Mouse (Mus musculus) spleen, postnatal 36 days (tissue): ENCODE measurements at regions not wholly inside any gene's neighbourhood (a gene's known extent, or its start where the extent isn't known, plus 50 kb on each side); places are given as distances from the start of the nearest gene placed in this dataset.

ENCODE experiments used
- DNase-seq, 2 experiments: peaks; one replicate each; pipeline ENCODE4 v3.0.0; 2022; ENCODE audit warnings: low spot score in 2 of 2, mixed read lengths in 1 of 2

DNA sequence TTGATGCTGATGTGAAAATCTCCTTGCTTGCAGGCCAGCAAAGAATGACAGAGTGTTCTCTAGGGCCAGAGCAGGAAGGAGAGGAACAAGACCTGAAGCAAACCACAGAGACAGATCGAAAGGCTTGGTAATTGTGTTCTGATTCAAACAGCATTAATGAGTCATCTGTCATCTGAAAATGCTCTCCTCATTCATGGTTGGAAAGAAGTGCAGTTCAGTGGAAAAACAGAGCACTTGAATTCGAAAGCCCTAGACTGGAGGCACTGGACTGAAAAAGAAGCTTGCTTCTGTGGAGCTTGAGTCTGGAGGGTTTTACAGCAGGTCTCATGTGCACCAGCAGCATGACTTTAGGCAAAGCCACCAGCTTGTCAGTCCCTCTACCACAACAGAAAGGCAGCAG, 374.3 kb upstream of the B430305J03Rik start:
- no peak for DNase-seq

DNA sequence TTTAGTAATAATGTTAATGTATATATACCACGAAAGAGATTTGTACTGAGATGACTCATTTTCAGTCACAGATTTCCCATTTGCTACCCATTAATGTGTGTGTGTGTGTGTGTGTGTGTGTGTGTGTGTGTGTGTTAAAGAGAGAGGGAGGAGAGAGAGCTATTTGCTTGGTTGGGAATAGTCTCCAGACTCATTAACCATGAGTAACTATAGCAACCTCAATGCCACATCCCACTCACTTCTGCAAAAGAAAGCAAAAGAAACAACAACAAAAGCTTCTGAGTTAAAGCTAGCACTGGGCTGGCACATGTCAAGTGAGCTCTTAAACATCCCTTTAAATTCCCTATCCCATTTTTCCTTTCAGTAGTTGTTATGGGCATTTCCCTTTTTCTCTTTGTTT, 372.8 kb upstream of the B430305J03Rik start:
- DNase-seq: no peak

GRCm38 (mm10) chr3:61716785-61717184, 351.0 kb upstream of the B430305J03Rik start:
- no peak for DNase-seq

DNA sequence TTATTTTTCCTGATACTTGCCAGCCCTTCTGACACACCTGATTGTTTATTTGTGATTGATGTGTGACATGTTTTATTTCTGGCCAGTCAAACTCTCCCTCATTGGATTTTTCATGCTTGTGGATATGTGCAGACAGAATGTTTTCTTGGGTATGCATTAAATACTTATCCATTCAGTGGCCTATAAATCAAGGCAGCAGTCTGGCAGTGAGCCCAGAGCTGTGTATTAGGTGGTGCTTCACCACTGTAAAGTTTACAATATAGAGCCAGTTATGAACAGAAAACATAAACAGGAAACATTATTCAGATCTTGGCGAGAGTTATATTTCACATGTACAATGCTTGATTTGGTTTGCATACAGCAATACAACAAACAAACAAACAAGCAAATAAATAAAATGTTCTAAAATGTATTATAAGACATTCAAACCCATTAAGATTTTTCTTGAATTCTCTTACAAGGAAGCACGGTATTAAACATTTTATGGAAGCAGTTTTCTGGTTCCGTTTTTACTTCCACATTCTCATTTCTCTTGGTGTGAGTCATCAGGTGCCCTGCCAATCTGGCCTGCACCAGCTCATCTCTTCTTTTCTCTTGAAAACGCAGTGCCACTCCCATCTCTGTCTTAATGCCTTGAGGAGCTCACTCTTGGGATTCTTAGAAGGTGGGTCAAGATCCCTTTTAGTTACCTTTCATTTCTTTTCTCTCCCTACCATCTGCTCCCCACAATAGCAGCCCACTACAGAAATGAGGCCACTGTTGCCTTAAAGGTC, 322.4 kb upstream of the B430305J03Rik start:
- no peak for DNase-seq

DNA sequence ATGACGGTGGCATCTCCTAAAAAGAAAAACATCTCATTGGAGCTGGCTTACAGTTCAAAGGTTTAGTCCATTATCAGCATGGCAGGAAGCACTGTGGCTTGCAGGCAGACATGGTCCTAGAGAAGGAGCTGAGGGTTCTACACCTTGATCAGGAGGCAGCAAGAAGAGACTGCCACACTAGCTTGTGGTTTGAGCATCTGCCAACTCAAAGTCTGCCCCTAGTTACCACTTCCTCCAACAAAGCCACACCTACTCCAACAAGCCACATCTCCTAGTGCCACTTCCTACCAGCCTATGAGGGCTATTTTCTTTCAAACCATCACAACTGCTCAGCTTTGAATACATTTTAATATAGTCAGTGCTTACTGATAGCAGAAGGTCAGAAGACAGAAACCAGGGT, 305.1 kb upstream of the B430305J03Rik start:
- peak; percentile 18 to 22 for DNase-seq

GRCm38 (mm10) chr3:61656143-61656542, 290.4 kb upstream of the B430305J03Rik start:
- no peak for DNase-seq

DNA sequence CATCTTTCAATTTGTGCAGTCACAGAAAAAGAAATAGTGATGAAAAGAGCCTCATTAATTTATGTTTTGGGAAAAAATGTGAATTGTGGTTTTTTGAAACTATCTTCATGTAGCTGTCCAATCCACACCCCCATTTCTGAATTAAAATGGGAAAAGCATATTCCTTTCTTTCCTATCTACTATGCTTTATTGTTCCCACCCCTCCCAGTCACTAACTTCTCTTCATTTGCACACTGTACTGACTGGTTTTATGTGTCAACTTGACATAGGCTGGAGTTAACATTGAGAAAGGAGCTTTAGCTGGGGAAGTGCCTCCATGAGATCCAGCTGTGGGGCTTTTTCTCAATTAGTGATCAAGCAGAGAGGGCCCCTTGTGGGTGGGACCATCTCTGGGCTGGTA, 262.8 kb upstream of the B430305J03Rik start:
- DNase-seq: no peak

DNA sequence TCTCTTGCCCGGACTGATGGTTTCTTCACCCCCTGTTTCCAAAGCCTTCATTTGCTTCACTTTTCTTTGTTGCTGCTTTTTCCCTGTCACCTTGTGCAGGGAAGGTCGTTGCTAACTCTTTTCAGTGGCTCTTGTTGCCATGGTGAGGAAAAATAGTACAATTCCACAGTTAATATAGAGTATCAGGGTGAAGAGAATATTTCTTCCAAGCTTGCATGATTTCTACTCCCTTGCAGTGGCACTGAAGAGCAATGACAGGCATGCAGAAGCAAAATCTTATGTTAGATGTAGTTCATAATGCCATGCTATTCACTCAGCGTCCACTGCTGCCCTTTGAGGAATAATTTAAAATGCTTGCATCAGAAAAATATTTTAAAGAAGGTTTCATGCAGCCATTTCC, 262.3 kb upstream of the B430305J03Rik start:
- DNase-seq: no peak

DNA sequence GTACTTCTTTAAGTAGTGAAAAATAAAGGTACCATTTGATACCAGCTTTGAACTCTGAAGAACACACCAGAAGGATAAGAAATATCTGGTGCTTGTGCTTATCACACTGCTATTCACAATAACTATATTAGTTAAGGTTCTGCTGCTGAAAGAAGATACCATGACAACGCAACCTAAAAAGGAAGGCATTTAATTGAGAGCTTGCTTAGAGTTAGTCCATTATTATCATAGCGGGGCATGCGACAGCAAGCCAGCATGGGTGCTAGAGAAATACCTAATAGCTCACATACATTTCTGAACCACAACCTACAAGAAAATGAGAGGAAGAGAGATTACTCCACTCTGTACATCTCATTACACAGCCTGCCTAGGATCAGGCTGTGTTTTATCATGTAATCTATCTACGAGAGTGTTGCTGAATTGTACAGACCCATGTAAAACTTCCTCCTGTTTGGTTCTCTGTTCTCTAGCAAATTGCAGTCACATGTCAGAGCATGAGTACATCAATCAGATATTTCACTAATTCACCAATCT, 258.3 kb upstream of the B430305J03Rik start:
- DNase-seq: no peak

- no peak for DNase-seq
Measured at GRCm38 (mm10) chr3:61605469-61605868, 239.7 kb upstream of the B430305J03Rik start.

DNA sequence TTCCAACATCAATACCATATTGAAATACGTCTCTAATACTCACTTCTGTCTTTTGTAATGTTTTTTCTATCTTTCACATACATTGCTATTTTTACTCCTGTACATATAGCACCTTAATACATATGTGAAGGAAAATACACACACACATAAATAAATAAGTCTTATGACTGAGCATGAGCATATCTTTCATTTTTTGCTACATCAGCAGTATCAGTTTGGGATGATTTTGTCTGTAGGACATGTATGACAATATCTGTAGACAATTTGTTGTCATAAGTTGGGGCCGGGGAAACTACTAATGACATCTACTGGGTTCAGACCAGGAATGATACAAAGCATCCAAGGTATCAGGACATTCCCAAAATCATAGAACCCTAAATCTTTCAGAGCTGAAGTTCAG, 237.1 kb upstream of the B430305J03Rik start:
- DNase-seq: no peak

GRCm38 (mm10) chr3:61595574-61595973, 229.8 kb upstream of the B430305J03Rik start:
- DNase-seq: no peak

- no peak for DNase-seq
Measured at GRCm38 (mm10) chr3:61592342-61592741, 226.6 kb upstream of the B430305J03Rik start.

GRCm38 (mm10) chr3:61583669-61584068, 217.9 kb upstream of the B430305J03Rik start:
- no peak for DNase-seq

DNA sequence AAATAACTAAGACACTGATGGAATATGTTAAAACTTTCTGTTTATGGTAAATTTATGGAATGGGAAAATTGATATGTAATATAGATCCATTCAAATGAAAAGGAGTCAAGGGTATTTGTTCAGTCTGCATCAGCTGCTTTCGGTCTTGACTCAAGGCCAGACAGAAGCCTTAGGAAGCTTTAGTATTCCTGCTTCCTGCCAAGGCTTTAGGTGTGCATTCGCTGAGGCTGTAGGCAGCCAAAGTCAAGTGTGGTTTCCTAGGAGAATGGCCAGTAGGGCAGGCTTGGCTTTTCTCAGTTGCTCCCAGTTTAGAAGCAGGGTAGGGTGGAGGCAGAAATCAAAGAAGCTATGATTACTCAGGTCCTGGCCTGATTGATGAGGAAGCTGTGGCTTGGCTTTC, 217.2 kb upstream of the B430305J03Rik start:
- no peak for DNase-seq

- DNase-seq: no peak
Measured at GRCm38 (mm10) chr3:61580252-61580651, 214.5 kb upstream of the B430305J03Rik start.

DNA sequence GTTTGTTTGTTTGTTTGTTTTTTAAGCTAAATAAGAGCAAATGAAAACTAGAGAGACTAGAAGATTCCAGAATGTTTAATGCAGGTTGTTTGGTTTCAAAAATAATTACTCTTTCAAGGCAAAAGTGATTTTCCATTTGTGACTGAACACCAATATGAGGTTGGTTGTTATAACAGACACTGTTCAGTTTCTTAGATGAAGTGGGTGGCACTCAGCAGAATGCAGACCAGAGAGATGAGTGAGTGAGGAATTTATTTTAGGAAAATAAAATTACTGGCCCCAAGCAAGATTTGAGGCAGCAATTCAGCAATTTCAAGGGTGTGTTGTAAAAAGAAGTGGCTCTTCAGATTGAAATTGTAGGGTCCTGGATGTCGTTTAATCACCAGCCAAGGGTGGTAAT, 171.4 kb upstream of the B430305J03Rik start:
- no peak for DNase-seq

DNA sequence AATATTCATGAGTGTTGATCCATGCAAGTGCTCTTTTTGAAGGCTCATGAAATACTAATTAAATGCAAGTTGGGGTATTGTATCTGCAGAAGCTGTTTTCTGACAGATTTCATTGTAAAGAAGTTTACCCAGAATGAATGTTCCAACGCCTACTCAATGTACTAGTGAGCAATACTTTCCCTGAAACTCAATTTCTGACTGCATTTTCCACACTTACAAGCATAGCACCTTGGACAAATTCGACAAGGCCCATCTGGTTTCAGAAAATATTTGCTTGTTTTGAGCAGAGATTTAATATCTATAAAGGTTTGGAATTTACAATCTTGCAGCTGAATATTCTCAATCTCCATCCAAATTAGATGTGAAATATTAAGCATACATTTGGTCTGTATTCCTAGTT, 170.0 kb upstream of the B430305J03Rik start:
- no peak for DNase-seq

GRCm38 (mm10) chr3:61503178-61503577, 137.4 kb upstream of the B430305J03Rik start:
- DNase-seq: no peak

DNA sequence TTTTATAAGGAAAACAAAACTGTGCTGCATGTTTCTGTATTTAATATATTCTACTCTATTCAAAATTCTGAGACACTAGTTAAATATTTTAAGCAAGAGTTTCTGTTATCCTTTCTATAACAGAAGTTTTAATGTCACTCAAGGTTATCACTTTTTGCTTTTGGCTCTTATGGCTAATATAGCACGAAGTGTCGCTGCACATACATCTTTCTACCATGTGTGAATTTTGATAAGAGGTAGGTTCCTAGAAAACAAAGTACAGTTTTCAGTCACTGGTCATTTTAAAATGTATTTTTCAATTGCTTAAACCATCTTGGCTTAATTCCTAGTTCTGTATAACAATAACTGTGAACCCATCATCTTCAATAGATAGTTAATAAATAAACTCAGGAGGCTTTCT, 129.1 kb upstream of the B430305J03Rik start:
- no peak for DNase-seq

DNA sequence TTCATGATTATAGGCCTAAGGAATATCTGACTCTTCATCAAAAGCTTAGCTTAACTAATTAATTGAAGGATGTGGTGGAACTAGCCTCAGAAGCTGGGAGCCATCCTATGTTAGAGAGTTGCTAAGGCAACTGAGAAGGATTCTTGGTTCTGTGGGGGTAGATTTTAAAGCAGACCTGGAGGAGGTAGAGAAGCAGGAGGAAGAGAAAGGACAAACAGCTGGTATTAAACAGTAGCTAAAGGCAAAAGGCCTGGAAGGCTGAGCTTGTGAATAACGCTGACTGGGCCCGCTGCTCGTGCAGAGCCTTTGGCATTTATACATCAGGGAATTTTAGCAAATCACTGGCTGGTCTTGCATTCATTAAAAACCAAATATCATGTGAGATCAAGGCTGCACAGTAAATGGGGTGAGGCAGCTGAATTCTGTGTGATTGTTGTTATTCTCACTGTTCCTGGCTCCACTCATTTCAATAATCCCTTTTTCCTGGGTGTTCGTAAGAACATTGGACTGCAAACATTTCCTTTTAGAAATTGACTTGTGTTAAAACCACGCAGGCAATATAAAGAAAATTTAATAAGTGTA, 121.1 kb upstream of the B430305J03Rik start:
- no peak for DNase-seq

DNA sequence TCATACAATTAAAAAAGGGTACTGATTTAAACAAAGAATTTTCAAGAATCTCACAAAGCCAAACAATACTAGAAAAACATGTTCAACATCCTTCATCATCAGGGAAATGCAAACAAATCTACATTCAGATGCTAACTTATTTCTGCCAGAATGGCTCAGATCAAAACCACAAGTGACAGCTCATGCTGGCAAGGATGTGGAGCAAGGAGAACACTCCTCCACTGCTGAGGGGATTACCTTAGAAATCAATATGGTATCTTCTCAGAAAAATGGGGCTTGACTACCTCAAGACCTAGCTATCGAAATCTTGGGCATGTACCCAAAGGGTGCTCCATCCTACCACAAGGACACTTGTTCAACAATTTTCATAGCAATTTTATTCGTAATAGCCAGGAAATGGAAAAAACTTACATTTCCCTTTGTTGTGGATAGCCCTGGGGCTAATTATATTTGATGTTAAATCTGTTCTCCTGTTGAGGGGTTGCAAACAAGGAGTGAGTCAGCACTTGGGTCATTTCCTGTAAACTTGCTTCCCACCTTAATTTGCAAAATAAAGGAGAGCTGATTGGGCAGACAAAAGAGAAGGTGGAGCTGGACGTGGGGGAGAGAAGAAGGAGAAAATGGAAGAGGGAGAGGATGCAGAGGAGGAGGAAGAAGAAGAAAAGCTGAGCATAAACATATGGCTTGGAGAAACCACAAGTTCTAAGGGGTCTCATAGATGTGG, 113.3 kb upstream of the B430305J03Rik start:
- no peak for DNase-seq

DNA sequence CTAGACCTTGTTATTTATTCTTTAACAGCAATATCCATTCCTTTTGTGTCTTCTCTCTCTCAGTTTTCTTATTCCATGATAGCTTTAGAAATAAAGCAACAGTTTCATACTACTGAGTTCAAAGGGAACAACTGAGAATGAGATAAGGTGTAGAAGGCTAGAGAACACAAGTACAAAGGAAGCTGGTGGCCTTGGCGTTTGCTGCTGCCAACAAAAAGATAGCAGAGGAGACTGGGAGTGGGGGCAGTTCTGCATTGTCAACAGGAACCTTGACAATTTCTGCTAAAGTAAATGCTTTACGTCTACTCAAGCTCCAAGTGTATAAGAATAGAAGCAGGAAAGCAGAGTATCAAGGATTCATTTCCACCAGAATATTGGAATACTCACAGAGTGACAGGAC, 109.3 kb upstream of the B430305J03Rik start:
- DNase-seq: no peak
